Mouse (Mus musculus) spleen, embryonic (tissue): ENCODE data around the gene Serpina3g.

Experiments used
- CTCF ChIA-PET: fragments of 350-600 bp; sonication (Branson Sonifier 250); formaldehyde crosslinking; loops from one replicate; lab custom pipeline; 2022; lab: Charles Lee

Serpina3g gene

DNA sequence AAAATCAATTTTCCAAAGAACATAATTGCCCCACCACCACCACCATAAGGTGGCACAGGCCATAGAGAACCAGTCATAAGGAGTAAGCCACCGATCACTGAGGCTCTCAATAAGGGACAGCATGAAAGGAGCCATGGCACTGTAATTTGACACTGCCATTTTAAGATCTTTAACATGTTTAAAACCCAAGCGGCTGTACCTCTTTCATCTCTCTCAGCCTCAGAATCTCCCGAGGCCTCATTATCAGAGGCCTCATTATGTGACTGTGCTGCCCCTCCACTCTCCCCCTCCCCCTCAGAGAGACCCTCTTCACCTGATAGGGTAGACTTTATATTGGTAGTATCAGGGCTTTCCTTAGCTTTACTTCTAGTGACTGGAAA, 43.0 kb downstream of the Serpina3g start:
- CTCF ChIA-PET: no interaction called here

GRCm38 (mm10) chr12:104283380-104283779, 47.3 kb downstream of the Serpina3g start:
- CTCF ChIA-PET: no interaction called here

- CTCF ChIA-PET: no interaction called here
These were observed 52.3 kb downstream of the Serpina3g start for GRCm38 (mm10) chr12:104288336-104288735.

GRCm38 (mm10) chr12:104289872-104290271, 53.8 kb downstream of the Serpina3g start:
- CTCF ChIA-PET: interaction anchor here (0.7 kb wide), 1 partner anchor 249 kb away, joined by 9 read pairs; no protein-coding TSS in a partner anchor
